Mouse (Mus musculus) kidney, adult 9 months (tissue): ENCODE measurements around the gene Tecpr1.
A peak's percentile ranks its signal among the peaks of the same experiment; 100 is the strongest.

Experiments
- DNase-seq: peaks from one replicate; pipeline ENCODE4 v3.0.0; 2022

Tecpr1 gene

GRCm38 (mm10) chr5:144207478-144207877, 15.9 kb downstream of the Tecpr1 start:
- DNase-seq: peak; percentile 56

- DNase-seq: no peak
These were observed 17.3 kb downstream of the Tecpr1 start for GRCm38 (mm10) chr5:144206069-144206468.

GRCm38 (mm10) chr5:144204911-144205310, 18.5 kb downstream of the Tecpr1 start:
- DNase-seq: no peak

GRCm38 (mm10) chr5:144204303-144204702, 19.1 kb downstream of the Tecpr1 start:
- no peak for DNase-seq

GRCm38 (mm10) chr5:144203398-144203959, 19.9 kb downstream of the Tecpr1 start:
- DNase-seq: no peak

GRCm38 (mm10) chr5:144202430-144202829, 21.0 kb downstream of the Tecpr1 start:
- DNase-seq: no peak

- DNase-seq: no peak
These were observed 22.8 kb downstream of the Tecpr1 start for GRCm38 (mm10) chr5:144200616-144201015.

- no peak for DNase-seq
These were observed 27.8 kb downstream of the Tecpr1 start for GRCm38 (mm10) chr5:144195567-144195966.

GRCm38 (mm10) chr5:144194416-144194815, 29.0 kb downstream of the Tecpr1 start:
- DNase-seq: no peak

GRCm38 (mm10) chr5:144192673-144193072, 30.7 kb downstream of the Tecpr1 start:
- no peak for DNase-seq

- DNase-seq: no peak
These were observed 32.4 kb downstream of the Tecpr1 start for GRCm38 (mm10) chr5:144191026-144191425.

- peak; percentile 71 for DNase-seq
These were observed 33.3 kb downstream of the Tecpr1 start, which contains the start of gene Bhlha15 for GRCm38 (mm10) chr5:144189950-144190583. Bhlha15 (plus strand) TSS chr5:144190286.

GRCm38 (mm10) chr5:144189327-144189726, 34.1 kb downstream of the Tecpr1 start:
- DNase-seq: no peak

GRCm38 (mm10) chr5:144188422-144188821, 35.0 kb downstream of the Tecpr1 start:
- no peak for DNase-seq

- DNase-seq: no peak
These were observed 38.9 kb downstream of the Tecpr1 start for GRCm38 (mm10) chr5:144184350-144185045.

GRCm38 (mm10) chr5:144183647-144184335, 39.6 kb downstream of the Tecpr1 start:
- DNase-seq: no peak

GRCm38 (mm10) chr5:144183248-144183559, 40.2 kb downstream of the Tecpr1 start:
- no peak for DNase-seq

- no peak for DNase-seq
These were observed 40.7 kb downstream of the Tecpr1 start for GRCm38 (mm10) chr5:144182542-144183247.

- DNase-seq: no peak
These were observed 42.2 kb downstream of the Tecpr1 start for GRCm38 (mm10) chr5:144181249-144181648.

GRCm38 (mm10) chr5:144178216-144178615, 45.2 kb downstream of the Tecpr1 start:
- DNase-seq: no peak

- no peak for DNase-seq
These were observed 49.8 kb downstream of the Tecpr1 start for GRCm38 (mm10) chr5:144173648-144174047.

GRCm38 (mm10) chr5:144169275-144169975, 54.0 kb downstream of the Tecpr1 start:
- DNase-seq: peak; percentile 28
